Mouse (Mus musculus): ENCODE measurements around the gene Cdh22. TPM values are rescaled to one million over a fixed set of nuclear protein-coding genes. Genes with fewer than 3 reads are reported as not detected.

Gene Cdh22
- polyA plus RNA-seq, 1 experiment from 2014 or later = not detected

DNA sequence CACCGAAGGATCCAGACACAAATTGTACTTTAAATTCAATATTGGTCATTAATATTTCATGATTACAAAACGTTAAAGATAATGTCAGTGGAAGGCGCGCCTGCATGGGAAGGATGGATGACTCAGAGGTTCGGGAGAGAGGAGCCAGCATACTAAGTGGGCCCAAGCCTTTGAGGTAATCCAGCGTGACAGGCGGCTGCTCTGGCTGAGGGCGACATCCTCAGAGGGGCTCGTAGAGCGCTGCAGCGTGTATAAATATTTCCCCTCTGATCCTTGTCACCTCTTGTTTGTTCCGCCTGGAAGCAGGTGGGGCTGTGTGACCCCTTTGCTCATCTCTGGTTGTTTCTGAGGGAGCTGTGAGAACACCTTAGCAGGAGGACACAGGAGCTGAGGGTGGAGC is 103.2 kb downstream of the Cdh22 start:
- Histone ChIP-seq H3K4me3 (ENCODE audit: low read depth, low read length) (no peak overlapping the region), H3K9me3 (ENCODE audit: low read length) (no peaks in the 10 kb centered on the region), H3K9ac (replicated peaks) (no peak overlapping the region), H3K4me1 (ENCODE audit: insufficient read depth) (no peaks in the 10 kb centered on the region), H3K27ac (ENCODE audit: low read depth) (no peak overlapping the region), H3K27me3 (ENCODE audit: insufficient read depth, low read length) (0 out of 2 replicates have a peak, but pooled peaks cover 18% of the 10 kb centered on the region), H3K36me3 (replicated peaks; ENCODE audit: insufficient read depth, low read length) (no peaks in the 10 kb centered on the region), H3K4me2 (ENCODE audit: low read depth, low read length) (no peak overlapping the region)
- no peak for DNase-seq
- ATAC-seq = no peak
- 43% methylated on average over 12 of the region's 12 CpGs for WGBS (ENCODE audit: insufficient replicate concordance)
- TF ChIP-seq EP300 (IDR thresholded peaks at IDR 0.05; ENCODE audit: low read depth) (no peak), CTCF (IDR thresholded peaks at IDR 0.05; ENCODE audit: low read depth) (no peak)

DNA sequence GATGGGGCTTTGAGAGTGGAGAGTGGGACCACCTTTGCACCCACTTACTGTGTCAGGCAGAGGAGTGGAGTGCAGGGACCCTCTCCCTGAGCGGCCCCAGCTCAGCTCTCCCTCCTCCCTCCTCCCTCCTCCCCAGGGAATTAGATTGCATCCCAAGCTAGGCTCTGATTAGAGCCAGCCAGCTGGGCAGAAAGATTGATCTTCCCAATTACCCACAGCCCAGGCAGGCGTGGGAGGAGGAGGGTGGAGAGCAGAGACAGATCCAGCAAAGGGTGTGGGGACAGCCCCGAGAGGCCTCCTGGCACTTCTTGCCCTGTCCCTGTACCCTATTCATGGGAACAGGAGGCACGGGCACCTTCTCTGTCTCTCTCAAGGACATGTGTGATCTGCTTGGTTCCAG is 105.5 kb downstream of the Cdh22 start:
- Histone ChIP-seq H3K4me2 (ENCODE audit: low read depth, low read length) (no peak overlapping the region), H3K4me1 (ENCODE audit: insufficient read depth) (no peaks in the 10 kb centered on the region), H3K4me3 (ENCODE audit: low read depth, low read length) (no peak overlapping the region), H3K9me3 (ENCODE audit: low read length) (no peaks in the 10 kb centered on the region), H3K27ac (ENCODE audit: low read depth) (no peak overlapping the region), H3K36me3 (replicated peaks; ENCODE audit: insufficient read depth, low read length) (no peaks in the 10 kb centered on the region), H3K9ac (replicated peaks) (no peak overlapping the region), H3K27me3 (ENCODE audit: insufficient read depth, low read length) (peaks cover 6% of the 10 kb centered on the region; the same call in 1 of the 2 replicates)
- DNase-seq (no peak), ATAC-seq (no peak)
- whole genome bisulfite sequencing (ENCODE audit: insufficient replicate concordance) = 51% methylated on average over 4 of the region's 4 CpGs
- TF ChIP-seq EP300 (IDR thresholded peaks at IDR 0.05; ENCODE audit: low read depth) = no peak
- no peak for TF ChIP-seq CTCF (IDR thresholded peaks at IDR 0.05; ENCODE audit: low read depth)

DNA sequence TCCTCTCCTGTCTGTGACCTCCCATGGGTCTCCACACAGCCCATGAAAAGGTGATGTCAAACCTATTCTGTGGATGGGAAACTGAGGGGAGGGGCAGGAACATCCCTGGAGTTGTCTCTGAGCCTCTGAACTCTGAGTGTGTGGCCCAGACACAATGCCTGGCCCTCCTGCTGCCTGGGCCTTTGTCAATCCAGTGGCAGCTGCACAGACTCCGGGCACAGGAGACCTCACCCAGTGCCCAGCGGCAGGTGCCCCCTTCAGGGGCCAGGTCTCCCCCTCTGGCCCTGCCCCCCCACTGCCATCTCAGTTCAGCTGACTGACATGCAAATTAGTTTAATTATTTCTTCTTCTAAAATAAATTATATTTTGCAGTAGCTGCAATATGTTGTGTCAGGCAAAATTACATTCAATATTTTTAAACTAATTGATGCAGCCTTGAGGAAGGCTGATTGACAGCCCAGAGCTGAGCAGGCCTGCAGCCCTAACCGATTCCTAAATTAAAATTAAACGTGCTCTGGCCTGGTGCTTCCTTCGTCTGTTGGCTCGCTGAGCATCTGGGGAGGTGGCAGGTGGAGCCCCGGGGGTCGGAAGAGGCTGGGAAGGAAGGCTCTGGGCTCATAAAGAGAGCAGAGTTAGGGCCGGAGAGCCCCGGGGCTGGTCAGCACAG is 107.6 kb downstream of the Cdh22 start:
- Histone ChIP-seq H3K4me1 (ENCODE audit: insufficient read depth) (no peaks in the 10 kb centered on the region), H3K9me3 (ENCODE audit: low read length) (no peaks in the 10 kb centered on the region), H3K27ac (ENCODE audit: low read depth) (no peak overlapping the region), H3K9ac (replicated peaks) (no peak overlapping the region), H3K36me3 (replicated peaks; ENCODE audit: insufficient read depth, low read length) (no peaks in the 10 kb centered on the region), H3K4me3 (ENCODE audit: low read depth, low read length) (no peak overlapping the region), H3K27me3 (ENCODE audit: insufficient read depth, low read length) (peaks cover 2% of the 10 kb centered on the region; the same call in 1 of the 2 replicates), H3K4me2 (ENCODE audit: low read depth, low read length) (no peak overlapping the region)
- no peak for TF ChIP-seq CTCF (IDR thresholded peaks at IDR 0.05; ENCODE audit: low read depth)
- no peak for TF ChIP-seq EP300 (IDR thresholded peaks at IDR 0.05; ENCODE audit: low read depth)
- WGBS (ENCODE audit: insufficient replicate concordance) = 44% methylated on average over 10 of the region's 10 CpGs
- ATAC-seq = no peak
- no peak for DNase-seq

DNA sequence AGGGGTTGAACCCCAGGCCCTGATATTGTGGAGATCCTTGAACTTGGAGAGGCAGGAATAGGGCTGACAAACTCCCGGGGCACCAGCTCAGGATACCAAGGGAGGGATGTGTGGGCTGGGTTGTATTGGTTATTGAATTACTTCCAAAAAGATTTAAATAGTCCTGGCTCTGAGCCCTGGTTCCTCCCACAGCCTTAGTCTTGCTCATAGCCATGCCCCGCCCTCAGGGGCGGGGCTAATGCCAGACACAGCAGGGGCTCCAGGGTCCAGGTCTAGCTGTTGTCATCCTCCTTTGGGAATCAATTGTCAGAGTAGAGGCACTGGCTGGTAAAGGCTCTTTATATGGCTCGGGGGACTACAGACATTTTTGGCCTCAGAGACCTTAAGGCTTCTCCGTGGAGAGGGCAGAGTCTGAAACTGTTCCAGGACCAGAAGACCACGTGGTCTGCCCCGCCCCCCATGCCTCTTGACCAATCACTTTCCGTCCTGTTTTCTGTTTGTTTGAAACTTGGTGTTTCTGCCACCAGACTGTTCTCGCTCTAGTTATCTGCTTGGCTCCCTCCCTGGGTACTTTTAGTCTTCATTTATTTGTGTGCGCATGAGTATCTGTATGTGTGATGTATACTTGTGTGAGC is 113.3 kb downstream of the Cdh22 start:
- H3K36me3 ChIP-seq (replicated peaks; ENCODE audit: insufficient read depth, low read length) = no peaks in the 10 kb centered on the region
- TF ChIP-seq EP300 (IDR thresholded peaks at IDR 0.05; ENCODE audit: low read depth) (no peak), CTCF (IDR thresholded peaks at IDR 0.05; ENCODE audit: low read depth) (no peak)
- no peak overlapping the region for H3K4me2 ChIP-seq (ENCODE audit: low read depth, low read length)
- DNase-seq (no peak), ATAC-seq (no peak)
- no peak overlapping the region for H3K27ac ChIP-seq (ENCODE audit: low read depth)
- H3K4me3 ChIP-seq (ENCODE audit: low read depth, low read length) = no peak overlapping the region
- no peaks in the 10 kb centered on the region for H3K9me3 ChIP-seq (ENCODE audit: low read length)
- WGBS (ENCODE audit: insufficient replicate concordance) = 27% methylated on average over 10 of the region's 10 CpGs
- H3K27me3 ChIP-seq (ENCODE audit: insufficient read depth, low read length) = peaks cover 20% of the 10 kb centered on the region
- H3K9ac ChIP-seq (replicated peaks) = no peak overlapping the region
- no peaks in the 10 kb centered on the region for H3K4me1 ChIP-seq (ENCODE audit: insufficient read depth)

DNA sequence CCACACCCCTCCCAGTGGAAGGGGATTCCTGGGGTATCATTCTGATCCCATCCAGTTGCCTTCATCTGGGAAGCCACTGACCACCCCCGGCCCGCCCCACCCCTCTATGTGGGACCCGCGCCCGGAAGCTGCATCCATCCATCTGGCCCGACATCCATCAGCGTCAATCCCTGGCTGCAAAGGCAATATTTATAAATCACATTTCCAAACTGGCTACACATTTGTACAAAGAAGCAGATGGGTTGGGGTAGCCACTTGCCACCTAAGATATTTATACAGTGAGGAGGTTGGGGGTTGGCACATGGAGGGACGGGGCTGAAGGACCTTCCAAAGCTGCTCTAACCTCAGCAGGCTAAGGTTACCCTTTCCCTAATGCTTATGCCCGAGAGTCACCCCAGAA is 113.9 kb downstream of the Cdh22 start:
- ATAC-seq = no peak
- TF ChIP-seq EP300 (IDR thresholded peaks at IDR 0.05; ENCODE audit: low read depth) (no peak), CTCF (IDR thresholded peaks at IDR 0.05; ENCODE audit: low read depth) (no peak)
- WGBS (ENCODE audit: insufficient replicate concordance) = 74% methylated on average over 9 of the region's 9 CpGs

DNA sequence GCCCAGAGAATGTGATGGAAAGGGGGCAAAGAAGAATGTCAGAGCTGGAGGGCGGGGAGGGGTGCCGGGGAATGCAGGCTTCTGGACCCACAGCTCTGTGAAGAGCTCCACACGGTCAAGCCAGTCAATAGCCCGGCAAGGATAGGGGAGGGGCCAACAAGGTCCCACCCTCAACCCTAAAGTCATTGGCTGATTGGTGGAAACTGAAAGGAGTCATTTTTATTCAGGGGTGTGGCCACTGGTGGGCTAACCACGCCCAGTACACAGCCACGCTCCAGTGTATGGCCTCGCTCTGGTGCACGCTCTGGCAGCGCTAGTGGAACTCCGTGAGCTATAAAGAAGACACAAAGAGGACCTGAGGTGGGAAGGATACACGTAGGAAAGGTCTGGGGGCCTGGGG is 120.9 kb downstream of the Cdh22 start:
- no peak for TF ChIP-seq EP300 (IDR thresholded peaks at IDR 0.05; ENCODE audit: low read depth)
- no peak for TF ChIP-seq CTCF (IDR thresholded peaks at IDR 0.05; ENCODE audit: low read depth)
- Histone ChIP-seq H3K27ac (ENCODE audit: low read depth) (no peak overlapping the region), H3K36me3 (replicated peaks; ENCODE audit: insufficient read depth, low read length) (no peaks in the 10 kb centered on the region), H3K4me2 (ENCODE audit: low read depth, low read length) (no peak overlapping the region), H3K4me1 (ENCODE audit: insufficient read depth) (no peaks in the 10 kb centered on the region), H3K27me3 (ENCODE audit: insufficient read depth, low read length) (peaks cover 66% of the 10 kb centered on the region), H3K9ac (replicated peaks) (no peak overlapping the region), H3K9me3 (ENCODE audit: low read length) (no peaks in the 10 kb centered on the region), H3K4me3 (ENCODE audit: low read depth, low read length) (no peak overlapping the region)
- DNase-seq (peak; percentile 30), ATAC-seq (no peak)
- WGBS (ENCODE audit: insufficient replicate concordance) = 19% methylated on average over 11 of the region's 11 CpGs

More for the DNA sequence above, 113.9 kb downstream of the Cdh22 start:
- H3K4me2 ChIP-seq (ENCODE audit: low read depth, low read length) = no peak overlapping the region
- no peaks in the 10 kb centered on the region for H3K36me3 ChIP-seq (replicated peaks; ENCODE audit: insufficient read depth, low read length)
- no peaks in the 10 kb centered on the region for H3K9me3 ChIP-seq (ENCODE audit: low read length)
- peaks cover 23% of the 10 kb centered on the region for H3K27me3 ChIP-seq (ENCODE audit: insufficient read depth, low read length)
- H3K9ac ChIP-seq (replicated peaks) = no peak overlapping the region
- no peak for DNase-seq
- H3K27ac ChIP-seq (ENCODE audit: low read depth) = no peak overlapping the region
- no peak overlapping the region for H3K4me3 ChIP-seq (ENCODE audit: low read depth, low read length)
- no peaks in the 10 kb centered on the region for H3K4me1 ChIP-seq (ENCODE audit: insufficient read depth)
